ENCODE assay signal across 8 mouse cellular contexts in the genomic region with DNA sequence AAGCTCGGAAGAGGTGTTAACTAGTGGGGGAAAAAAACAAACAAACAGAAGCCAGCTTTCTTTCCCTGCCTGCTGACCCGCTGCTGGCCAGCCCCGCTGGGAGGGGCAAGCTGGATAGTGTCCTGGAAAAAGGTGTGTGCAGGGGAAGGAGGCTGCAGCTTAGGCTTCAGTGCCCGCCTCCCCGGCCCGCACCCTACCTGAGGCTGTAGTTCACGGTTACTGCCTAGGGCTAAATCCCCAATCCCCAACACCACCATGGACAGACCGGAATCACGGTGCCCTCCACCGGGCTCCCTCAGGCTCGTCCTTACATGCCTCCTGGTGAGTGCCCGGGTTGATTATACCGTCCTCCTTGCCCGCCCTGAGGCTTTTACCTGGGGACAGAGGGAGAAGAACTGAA. TPM values are rescaled to one million over a fixed set of nuclear protein-coding genes. Genes with fewer than 3 reads are reported as not detected.
DNase-seq lines count a peak whose midpoint lies in the region; ATAC-seq and TF ChIP-seq lines count a peak whose summit lies in the region.

Gene Cutal, plus strand, starts transcription at position 126 of the 400 bp plus-strand sequence.

- no peak within 1 kb of the TSS for H3K4me3 ChIP-seq in C2C12 (ENCODE audit: insufficient read depth, poor library complexity, severe bottlenecking)
- H3K4me3 ChIP-seq in intestine, embryonic 15.5 days (replicated peaks), result peak within 1 kb of the TSS; percentile 33
- peak within 1 kb of the TSS; percentile 17 to 47 for H3K4me3 ChIP-seq in liver, embryonic 14.5 days (ENCODE audit: insufficient read depth in 1 of 2, low read depth in 2 of 2, low read length in 2 of 2)
- H3K4me3 ChIP-seq in thymus, adult 2 months (ENCODE audit: control insufficient read depth, insufficient read depth, low read length), result no peak within 1 kb of the TSS

- H3K4me2 ChIP-seq in intestine, embryonic 15.5 days (replicated peaks), result peak within 1 kb of the TSS; percentile 57
- peak within 1 kb of the TSS; percentile 33 for H3K4me2 ChIP-seq in liver, embryonic 14.5 days (ENCODE audit: low read depth)

- H3K79me2 ChIP-seq in C2C12 (ENCODE audit: control insufficient read depth, insufficient read depth), result peaks cover 24% of the 10 kb centered on the region

- peak; percentile 18 for DNase-seq in embryo, embryonic 11 days
- no peak for DNase-seq in liver, embryonic 14.5 days (ENCODE audit: low read depth in 3 of 3, low spot score in 3 of 3)
- DNase-seq in retina, postnatal 1 day, result peak; percentile 15
- no peak for DNase-seq in left cerebral cortex, adult 8-10 months (ENCODE audit: low spot score in 2 of 2)
- DNase-seq in thymus, adult 18-20 months, result no peak
- no peak for DNase-seq in thymus, adult 2 months

- no peak for TF ChIP-seq CTCF in C2C12 (IDR thresholded peaks at IDR 0.05; ENCODE audit: control insufficient read depth, insufficient read depth, insufficient read length)
- TF ChIP-seq CTCF in liver, embryonic 14.5 days (IDR thresholded peaks at IDR 0.05; ENCODE audit: low read depth), result no peak
- no peak for TF ChIP-seq CTCF in thymus, adult 2 months (IDR thresholded peaks at IDR 0.05; ENCODE audit: borderline replicate concordance, control insufficient read depth, extremely low read depth, insufficient read depth, low read length, poor library complexity)

- ATAC-seq in intestine, embryonic 15.5 days, result peak; percentile 36
- no peak for ATAC-seq in liver, embryonic 14.5 days (ENCODE audit: insufficient read depth)

- H3K27ac ChIP-seq in intestine, embryonic 15.5 days, result peak within 1 kb of the TSS; percentile 29
- no peak within 1 kb of the TSS for H3K27ac ChIP-seq in liver, embryonic 14.5 days
- no peak within 1 kb of the TSS for H3K27ac ChIP-seq in thymus, adult 2 months (ENCODE audit: control insufficient read depth, insufficient read depth, low read length)

- peaks cover 16% of the 10 kb centered on the region for H3K79me3 ChIP-seq in C2C12 (ENCODE audit: low read depth)

- H3ac ChIP-seq in C2C12 (ENCODE audit: control insufficient read depth, insufficient read length, low read depth), result peak within 1 kb of the TSS; percentile 25

- peaks cover 33% of the 10 kb centered on the region for H3K27me3 ChIP-seq in C2C12 (ENCODE audit: control insufficient read depth, insufficient read depth, insufficient read length)
- no peaks in the 10 kb centered on the region for H3K27me3 ChIP-seq in intestine, embryonic 15.5 days (replicated peaks)
- peaks cover 14% of the 10 kb centered on the region for H3K27me3 ChIP-seq in liver, embryonic 14.5 days (ENCODE audit: control insufficient read depth, insufficient read depth, low read length)
- H3K27me3 ChIP-seq in thymus, adult 2 months (ENCODE audit: control insufficient read depth, insufficient read depth, low read length), result no peaks in the 10 kb centered on the region; the same call in 1 of the 2 replicates

- TF ChIP-seq EP300 in liver, embryonic 14.5 days (IDR thresholded peaks at IDR 0.05; ENCODE audit: low read depth), result no peak

- 2% methylated on average over 14 of the region's 14 CpGs for WGBS in intestine, embryonic 15.5 days
- WGBS in liver, embryonic 14.5 days (ENCODE audit: insufficient replicate concordance), result 18% methylated on average over 14 of the region's 14 CpGs
- 51% methylated on average over 14 of the region's 14 CpGs for WGBS in thymus, adult 2 months

- H3K36me3 ChIP-seq in C2C12 (ENCODE audit: control insufficient read depth, insufficient read depth), result no peaks in the 10 kb centered on the region
- no peaks in the 10 kb centered on the region for H3K36me3 ChIP-seq in intestine, embryonic 15.5 days
- no peaks in the 10 kb centered on the region for H3K36me3 ChIP-seq in liver, embryonic 14.5 days (replicated peaks; ENCODE audit: control insufficient read depth, insufficient read depth, low read depth)
- H3K36me3 ChIP-seq in thymus, adult 2 months (ENCODE audit: control insufficient read depth, insufficient read depth, low read length), result no peaks in the 10 kb centered on the region

- TF ChIP-seq POLR2A in thymus, adult 2 months (IDR thresholded peaks at IDR 0.05; ENCODE audit: control insufficient read depth, extremely low read depth, insufficient read depth, low read length, poor library complexity), result no peak

- peak within 1 kb of the TSS; percentile 41 for H3K9ac ChIP-seq in intestine, embryonic 15.5 days
- H3K9ac ChIP-seq in liver, embryonic 14.5 days (replicated peaks), result peak within 1 kb of the TSS; percentile 35

- H3K9me3 ChIP-seq in intestine, embryonic 15.5 days, result no peaks in the 10 kb centered on the region
- no peaks in the 10 kb centered on the region for H3K9me3 ChIP-seq in liver, embryonic 14.5 days (ENCODE audit: control insufficient read depth, low read length)

- H3K4me1 ChIP-seq in intestine, embryonic 15.5 days (replicated peaks), result peaks cover 11% of the 10 kb centered on the region; the same call in 1 of the 2 replicates
- peaks cover 8 to 11% of the 10 kb centered on the region in 2 experiments for H3K4me1 ChIP-seq in liver, embryonic 14.5 days (replicated peaks; ENCODE audit: control insufficient read depth in 2 of 2, insufficient read depth in 2 of 2, low read length in 1 of 2)
- peaks cover 4% of the 10 kb centered on the region; the same call in 1 of the 2 replicates for H3K4me1 ChIP-seq in thymus, adult 2 months (replicated peaks; ENCODE audit: control insufficient read depth, insufficient read depth, low read length)

TF ChIP-seq in C2C12, 6 proteins besides CTCF, POLR2A, EP300 and RAD21:
- TF ChIP-seq MYOG (IDR thresholded peaks at IDR 0.05; ENCODE audit: control insufficient read depth, extremely low read depth, insufficient read length), result no peak
- no peak for TF ChIP-seq MAX (IDR thresholded peaks at IDR 0.05)
- no peak for TF ChIP-seq CEBPB (IDR thresholded peaks at IDR 0.05; ENCODE audit: low read depth)
- TF ChIP-seq MYOD1 (IDR thresholded peaks at IDR 0.05; ENCODE audit: control insufficient read depth, insufficient read length, low read depth), result no peak
- TF ChIP-seq FOSL1 (IDR thresholded peaks at IDR 0.05; ENCODE audit: insufficient read depth, low read length, poor library complexity, severe bottlenecking), result no peak
- no peak for TF ChIP-seq USF1 (IDR thresholded peaks at IDR 0.05; ENCODE audit: low read depth)

RNA-seq across cellular contexts. Expression of gene Cutal, which starts in this region (rescaled TPM):
- polyA plus RNA-seq in C2C12 (2012; fragmentation: generic; extraction: Trizol), result 0.02 TPM
- polyA plus RNA-seq in intestine, embryonic 15.5 days (2015; fragmentation: Nextera tagmentation; extraction: Ambion mirVana), result 5.7 and 6.8 TPM in 2 replicates
- 2.6 and 4.0 TPM in 2 replicates for polyA plus RNA-seq in liver, embryonic 14.5 days (2012; rRNA removed)
- polyA plus RNA-seq in liver, embryonic 14.5 days (2014; fragmentation: Nextera tagmentation; extraction: Ambion mirVana), result 4.0 and 4.4 TPM in 2 replicates
- total RNA-seq in left cerebral cortex, adult 8-10 months (2022), result under 1 TPM in 2 of 4 experiments, not detected in 2; 0.22 to 0.37 TPM
- polyA plus RNA-seq in thymus, adult 2 months (2012; rRNA removed), result 3.7 and 8.2 TPM in 2 replicates

Comparison
In these comparisons a context has a peak if more than half of its experiments do, and no peak if none do; other contexts are left out.
1. H3K4me3 ChIP-seq: peak in intestine, embryonic 15.5 days (single experiment) and liver, embryonic 14.5 days (2 of 2); none in C2C12 (single experiment) and thymus, adult 2 months (single experiment).
2. DNase-seq: peak in embryo, embryonic 11 days (single experiment) and retina, postnatal 1 day (single experiment); none in liver, embryonic 14.5 days (0 of 3), left cerebral cortex, adult 8-10 months (0 of 2), thymus, adult 18-20 months (0 of 2) and thymus, adult 2 months (single experiment).